Mouse (Mus musculus): ENCODE measurements around the gene Cyth1. TPM values are rescaled to one million over a fixed set of nuclear protein-coding genes. Genes with fewer than 3 reads are reported as not detected.

The Cyth1 gene
- 21.5 and 24.6 TPM in 2 replicates for polyA plus RNA-seq (2012; rRNA removed)

DNA sequence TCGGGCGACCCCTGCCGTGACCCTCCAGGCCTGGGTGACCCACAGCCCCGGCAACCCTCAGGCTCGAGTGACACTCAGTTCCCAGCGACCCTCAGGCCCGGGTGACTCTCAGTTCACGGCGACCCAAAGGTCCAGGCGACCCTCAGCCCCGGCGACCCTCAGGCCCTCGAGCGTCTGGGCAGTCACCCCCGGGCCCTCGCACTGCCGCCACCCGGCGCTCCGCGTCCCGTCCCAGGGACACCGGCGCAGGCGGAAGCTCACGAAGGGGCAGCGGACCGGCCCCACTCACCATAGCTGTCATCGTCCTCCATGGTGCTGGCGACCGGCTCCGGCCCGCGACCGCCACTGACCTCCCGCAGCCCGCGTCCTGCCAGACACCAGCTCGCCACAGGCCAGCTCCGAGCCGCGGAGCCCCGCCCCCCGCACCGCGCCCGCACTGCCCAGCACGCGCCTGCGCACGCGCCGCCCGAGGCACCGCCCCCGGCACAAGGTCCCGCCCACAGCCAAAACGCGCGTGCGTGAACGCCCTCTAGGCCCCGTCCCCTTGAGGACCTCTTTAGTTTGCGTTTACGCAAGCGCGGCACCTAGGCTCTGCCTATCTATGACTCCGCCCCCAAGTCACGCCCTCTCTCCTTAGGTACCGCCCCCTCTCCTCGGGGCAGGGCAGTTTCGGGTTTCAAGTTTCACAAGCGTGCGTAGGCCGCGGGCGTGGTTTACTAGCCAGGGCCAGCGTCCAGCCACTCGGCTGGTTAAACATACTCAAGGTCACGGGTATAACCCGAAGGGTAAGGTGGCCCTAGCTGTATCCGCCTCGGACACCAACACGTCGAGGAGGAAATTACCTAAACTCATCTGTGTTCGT, at the start of gene Cyth1:
Cyth1 (minus strand) TSS at position 443 of the 862 bp plus-strand sequence.

DNA sequence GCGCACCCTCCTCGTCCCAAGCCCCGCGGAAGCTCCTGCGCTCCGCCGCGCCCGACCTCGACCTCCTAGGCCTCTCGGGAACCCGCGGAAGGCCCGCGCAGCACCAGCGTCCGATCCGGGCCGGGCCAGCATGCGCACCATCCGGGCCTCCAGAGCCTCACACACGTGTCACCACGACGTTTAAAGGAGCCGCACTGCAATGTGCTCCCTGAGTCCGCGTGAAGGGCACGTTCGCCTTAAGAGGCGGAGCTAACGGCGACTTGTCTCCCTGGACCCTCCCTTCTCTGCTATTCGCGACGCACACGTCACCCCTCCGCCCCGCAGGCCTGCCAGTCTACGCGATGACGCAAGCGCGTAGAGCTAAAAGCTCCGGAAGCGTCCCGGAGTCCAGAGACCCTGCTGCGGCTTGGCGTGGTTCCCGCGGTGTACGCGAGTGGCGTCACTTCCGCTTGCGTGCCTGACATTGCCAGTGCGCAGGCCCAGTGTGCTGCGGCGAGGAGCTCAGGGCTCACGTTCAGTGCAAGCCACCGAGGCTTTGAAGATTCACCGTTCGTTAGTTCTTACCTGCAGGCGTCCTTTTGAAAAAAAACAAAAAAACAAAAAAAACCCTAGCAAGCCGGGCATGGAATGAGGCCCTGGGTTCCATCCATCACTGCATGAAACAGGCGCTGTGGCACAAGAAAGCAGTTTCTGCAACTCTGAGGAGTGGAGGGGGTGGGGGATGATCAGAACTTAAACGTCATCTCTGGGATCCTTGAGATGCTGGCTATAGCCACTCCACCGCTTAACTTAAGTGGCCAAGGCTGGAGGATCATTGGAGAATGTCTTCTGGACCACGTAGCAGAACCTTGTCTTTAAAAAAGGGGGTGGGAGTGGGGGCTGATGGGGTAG, 41.9 kb upstream of the Cyth1 start, which contains the start of gene Usp36:
Usp36 (minus strand) TSS at position 246 of the 891 bp plus-strand sequence.

DNA sequence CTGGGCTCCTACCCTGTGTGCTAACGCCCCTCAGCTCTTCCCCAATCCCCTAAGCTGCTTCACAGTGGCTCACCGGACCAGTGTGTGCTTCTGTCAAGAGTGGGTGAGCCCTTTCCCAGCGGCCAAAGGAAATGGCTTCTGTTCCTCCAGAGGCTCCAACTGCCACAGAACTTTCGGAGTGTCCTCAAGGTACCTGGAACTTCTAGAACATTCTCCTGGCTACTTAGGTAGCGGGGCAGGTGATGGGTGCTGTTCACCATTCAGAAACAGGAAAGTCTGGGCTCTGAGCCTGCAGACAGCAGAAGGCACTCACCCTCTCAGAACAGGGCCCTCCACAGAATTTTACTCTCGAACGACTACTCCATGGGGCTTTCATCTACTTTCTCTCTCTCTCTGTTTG, 117.9 kb downstream of the Cyth1 start, which contains the start of gene Dnah17:
Dnah17 (minus strand) TSS at position 101 of the 400 bp plus-strand sequence.

Other genes with a start within 250 kb of the Cyth1 start
- gene Dnah17, start 118.0 kb downstream of the Cyth1 start, polyA plus RNA-seq (2012; rRNA removed), result 1.5 and 2.0 TPM in 2 replicates
- 26.2 and 32.4 TPM in 2 replicates for gene Usp36, start 41.7 kb upstream of the Cyth1 start, polyA plus RNA-seq (2012; rRNA removed)
- gene Cep295nl, start 93.9 kb upstream of the Cyth1 start, polyA plus RNA-seq (2012; rRNA removed), result 0.16 TPM in 1 of 2 replicates, not detected in the other
- gene Timp2, start 107.1 kb upstream of the Cyth1 start, polyA plus RNA-seq (2012; rRNA removed), result 234 and 274 TPM in 2 replicates
- 268 and 387 TPM in 2 replicates for gene Lgals3bp, start 153.5 kb upstream of the Cyth1 start, polyA plus RNA-seq (2012; rRNA removed)
- gene Cant1, start 170.5 kb upstream of the Cyth1 start, polyA plus RNA-seq (2012; rRNA removed), result 79.4 and 83.5 TPM in 2 replicates
- gene C1qtnf1, start 179.6 kb upstream of the Cyth1 start, polyA plus RNA-seq (2012; rRNA removed), result 48.1 and 48.4 TPM in 2 replicates
- 10.9 and 12.4 TPM in 2 replicates for gene Engase, start 228.2 kb upstream of the Cyth1 start, polyA plus RNA-seq (2012; rRNA removed)

Data from ovary, adult 2 months (tissue).